Mouse (Mus musculus) testis, adult 2 months (tissue): ENCODE data around the gene Tspan5.

Source experiments
- CTCF ChIP-seq: fragments of 200-500 bp; IDR thresholded peaks from 2 replicates; pipeline ENCODE4 v1.5.1; 2012; ENCODE audit warnings: low read depth, mild to moderate bottlenecking, inconsistent platforms, low read length, moderate library complexity; ENCODE audit not compliant: control insufficient read depth, insufficient read depth, insufficient replicate concordance
- POLR2A ChIP-seq: fragments of 200-500 bp; IDR thresholded peaks from 2 replicates; pipeline ENCODE4 v1.6.1; 2012; ENCODE audit warnings: low read depth, mild to moderate bottlenecking, inconsistent platforms, low read length, moderate library complexity; ENCODE audit not compliant: control insufficient read depth

GRCm38 (mm10) chr3:138712452-138713140, 29.4 kb upstream of the Tspan5 start:
- TF ChIP-seq CTCF (no peak), POLR2A (no peak)
